Mouse (Mus musculus): ENCODE results near the gene Smim8.

- no peak for TF ChIP-seq GATA1 (IDR thresholded peaks at IDR 0.05; ENCODE audit: borderline replicate concordance, low read length)
- TF ChIP-seq FLI1 (IDR thresholded peaks at IDR 0.05; ENCODE audit: low read length) = no peak
Measured at GRCm38 (mm10) chr4:34801166-34802034, 23.2 kb upstream of the Smim8 start.

Data from megakaryocyte, embryonic 14.5 days (primary cell).